Mouse (Mus musculus) spleen, embryonic (tissue): ENCODE measurements around the gene Adprm.

Experiments
- CTCF ChIA-PET: fragments of 350-600 bp; sonication (Branson Sonifier 250); formaldehyde crosslinking; loops from one replicate; lab custom pipeline; 2022; lab: Charles Lee

Gene Adprm

DNA sequence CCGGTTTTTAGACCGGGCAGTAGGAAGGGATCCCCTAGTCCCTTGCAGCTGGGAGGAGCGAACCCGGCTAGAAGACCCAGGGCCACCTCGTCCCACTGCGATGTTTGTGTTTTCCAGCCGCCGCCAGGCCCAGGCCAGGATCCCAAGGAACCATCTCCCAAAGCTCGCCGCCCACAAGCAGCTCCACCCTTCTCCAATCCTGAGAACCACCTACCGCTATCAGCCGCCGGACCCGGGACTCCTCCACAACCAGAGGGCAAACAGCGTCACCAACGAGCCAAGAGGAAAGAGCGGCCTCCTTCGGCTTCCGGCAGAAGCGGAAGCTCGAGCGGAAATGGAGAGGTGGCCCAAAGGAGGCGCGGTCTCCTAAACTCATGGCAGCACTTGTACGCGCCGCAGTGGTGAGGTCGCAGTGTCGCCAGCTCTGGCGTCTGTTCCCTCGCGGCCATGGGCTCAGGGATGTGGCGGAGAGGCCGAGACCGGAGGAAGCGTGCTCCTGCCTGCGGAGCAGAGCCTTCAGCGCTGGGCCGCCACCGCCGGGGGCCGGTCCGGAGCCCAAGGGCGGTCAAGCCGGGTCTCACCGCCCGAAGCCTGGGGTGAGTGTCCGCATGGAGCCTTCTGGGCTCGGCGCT is at the start of gene Adprm, which contains the start of gene Sco1:
Adprm (minus strand) TSS at position 274 of the 632 bp plus-strand sequence.
Sco1 (plus strand) TSS at position 350 of the 632 bp plus-strand sequence.
- CTCF ChIA-PET, result interaction anchor here (1.0 kb wide), 1 partner anchor 28 kb away, joined by 3 read pairs; no protein-coding TSS in a partner anchor

DNA sequence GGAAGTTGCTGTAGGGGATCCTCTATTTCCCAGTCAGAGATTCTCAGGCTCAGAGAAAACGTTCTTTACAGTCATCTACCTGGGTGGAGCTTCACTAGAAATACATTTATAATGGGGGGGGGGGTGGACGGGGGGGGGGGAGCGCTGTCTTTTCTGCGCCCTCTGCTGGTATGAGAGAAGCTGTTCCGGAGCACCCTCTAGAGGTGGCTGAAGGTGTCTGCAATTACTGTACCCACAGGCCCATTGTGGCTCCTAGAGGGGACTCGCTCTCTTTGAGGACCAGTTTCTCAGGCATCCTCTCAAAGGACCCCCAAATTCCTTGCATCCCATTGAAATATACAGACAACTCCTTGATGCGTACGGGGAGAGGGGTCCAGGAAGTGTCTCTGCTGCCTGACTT is 49.3 kb upstream of the Adprm start:
- CTCF ChIA-PET, result interaction anchor here (0.6 to 1.2 kb wide), 3 partner anchors 9 to 84 kb away, joined by 3 to 6 read pairs (median 4); no protein-coding TSS in a partner anchor

DNA sequence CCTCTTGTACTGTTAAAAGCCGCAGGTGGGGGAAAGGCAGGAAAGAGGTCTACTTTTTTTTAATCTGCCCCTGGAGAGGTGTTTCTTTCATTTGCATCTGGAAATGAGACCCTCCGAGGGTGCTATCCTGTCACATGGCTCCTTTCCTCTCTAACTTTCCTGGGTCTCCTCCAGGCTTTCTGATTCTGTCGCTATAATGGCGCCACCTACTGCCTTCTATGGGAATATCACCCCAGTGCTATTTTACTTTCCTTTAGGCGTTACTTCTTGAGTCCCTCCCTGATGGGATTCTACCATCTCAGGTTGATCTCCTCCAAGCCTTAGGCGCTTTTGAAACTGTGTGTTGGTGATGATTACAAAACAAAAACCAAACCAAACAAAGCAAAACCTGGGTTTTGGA is 47.8 kb upstream of the Adprm start:
- CTCF ChIA-PET, result no interaction called here

DNA sequence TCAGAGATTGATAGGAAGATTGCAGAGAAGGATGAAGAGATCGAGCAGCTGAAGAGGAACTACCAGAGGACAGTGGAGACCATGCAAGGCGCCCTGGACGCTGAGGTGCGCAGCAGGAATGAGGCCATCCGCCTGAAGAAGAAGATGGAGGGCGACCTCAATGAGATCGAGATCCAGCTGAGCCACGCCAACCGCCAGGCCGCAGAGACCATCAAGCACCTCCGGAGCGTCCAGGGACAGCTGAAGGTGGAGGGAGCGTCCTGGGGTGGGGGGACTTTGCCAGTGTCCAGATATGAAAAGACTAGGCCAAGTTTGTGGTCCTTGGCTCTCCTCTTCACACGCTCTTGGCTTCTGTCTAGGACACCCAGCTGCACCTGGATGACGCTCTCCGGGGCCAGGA is 46.8 kb upstream of the Adprm start:
- CTCF ChIA-PET, result interaction anchor here (0.7 to 1.0 kb wide), 2 partner anchors 14 to 74 kb away, joined by 3 to 5 read pairs; partner anchors contain the start of gene Tmem220

DNA sequence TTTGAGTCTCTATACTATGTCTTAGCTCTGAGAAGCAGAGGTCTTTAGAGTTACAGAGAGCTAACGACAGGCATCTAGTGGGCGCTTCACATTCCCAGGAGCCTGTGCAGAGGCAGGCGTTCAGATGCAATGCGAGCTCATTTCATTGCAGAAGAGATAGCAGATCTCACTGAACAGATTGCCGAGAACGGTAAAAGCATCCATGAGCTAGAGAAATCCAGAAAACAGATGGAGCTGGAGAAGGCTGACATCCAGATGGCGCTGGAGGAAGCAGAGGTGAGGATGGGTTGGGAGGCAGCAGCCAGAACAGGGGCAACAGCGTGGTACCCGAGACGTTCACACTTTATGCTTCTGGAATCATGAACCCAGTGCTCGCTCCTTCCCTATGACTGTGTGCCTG is 46.0 kb upstream of the Adprm start:
- CTCF ChIA-PET, result interaction anchor here (0.6 to 1.0 kb wide), 3 partner anchors 13 to 73 kb away, joined by 3 to 5 read pairs (median 4); partner anchors contain the start of gene Tmem220

DNA sequence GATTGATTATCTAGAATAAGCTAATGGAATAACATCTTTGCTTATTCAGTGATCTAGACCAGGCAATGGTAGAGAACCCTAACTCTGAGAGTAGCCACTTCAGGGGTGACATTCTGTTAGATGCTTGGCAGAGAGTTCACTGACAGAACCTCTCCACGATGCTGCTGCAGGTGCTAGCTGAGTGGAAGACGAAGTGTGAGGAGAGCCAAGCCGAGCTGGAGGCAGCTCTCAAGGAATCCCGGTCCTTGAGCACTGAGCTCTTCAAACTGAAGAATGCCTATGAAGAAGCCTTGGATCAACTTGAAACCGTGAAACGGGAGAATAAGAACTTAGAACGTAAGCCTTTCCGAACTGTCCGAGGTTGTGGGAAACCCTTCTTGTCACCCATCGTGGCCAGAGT is 45.3 kb upstream of the Adprm start:
- CTCF ChIA-PET, result no interaction called here

DNA sequence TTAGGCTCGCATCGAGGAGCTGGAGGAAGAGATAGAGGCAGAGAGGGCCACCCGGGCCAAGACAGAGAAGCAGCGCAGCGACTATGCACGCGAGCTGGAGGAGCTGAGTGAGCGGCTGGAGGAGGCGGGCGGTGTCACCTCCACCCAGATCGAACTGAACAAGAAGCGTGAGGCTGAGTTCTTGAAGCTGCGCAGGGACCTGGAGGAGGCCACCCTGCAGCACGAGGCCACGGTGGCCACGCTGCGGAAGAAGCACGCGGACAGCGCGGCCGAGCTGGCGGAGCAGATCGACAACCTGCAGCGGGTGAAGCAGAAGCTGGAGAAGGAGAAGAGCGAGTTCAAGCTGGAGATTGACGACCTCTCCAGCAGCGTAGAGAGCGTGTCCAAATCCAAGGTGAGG is 42.1 kb upstream of the Adprm start:
- CTCF ChIA-PET, result no interaction called here

DNA sequence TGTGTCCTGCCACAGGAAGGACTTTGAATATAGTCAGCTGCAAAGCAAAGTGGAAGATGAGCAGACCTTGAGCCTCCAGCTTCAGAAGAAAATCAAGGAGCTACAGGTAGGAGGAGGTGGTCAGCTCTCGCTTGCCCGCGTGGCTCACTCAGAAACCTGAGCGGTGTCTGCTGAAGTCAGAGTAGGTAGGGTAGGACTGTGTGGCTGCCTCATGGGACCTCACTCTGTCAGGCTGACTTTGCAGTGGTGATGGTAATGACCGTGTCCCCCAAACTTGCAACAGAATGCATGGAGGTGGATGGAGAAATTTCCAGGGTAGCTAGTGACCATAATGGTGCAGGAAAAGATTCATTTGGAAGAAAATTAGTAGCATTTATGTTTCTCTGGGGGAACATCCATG is 41.3 kb upstream of the Adprm start:
- CTCF ChIA-PET, result interaction anchor here (0.6 kb wide), 1 partner anchor 64 kb away, joined by 4 read pairs; no protein-coding TSS in a partner anchor

DNA sequence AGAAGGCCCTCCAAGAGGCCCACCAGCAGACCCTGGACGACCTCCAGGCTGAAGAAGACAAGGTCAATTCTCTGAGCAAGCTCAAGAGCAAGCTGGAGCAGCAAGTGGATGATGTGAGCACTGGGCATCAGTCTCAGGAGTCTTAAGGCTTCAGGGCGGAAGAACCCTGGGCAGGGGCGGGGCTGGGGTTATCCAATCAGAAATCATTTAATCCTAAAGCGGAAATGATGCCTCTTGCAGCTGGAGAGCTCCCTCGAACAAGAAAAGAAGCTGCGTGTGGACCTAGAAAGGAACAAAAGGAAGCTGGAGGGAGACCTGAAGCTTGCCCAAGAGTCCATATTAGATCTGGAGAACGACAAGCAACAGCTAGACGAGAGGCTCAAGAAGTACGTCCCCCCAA is 40.8 kb upstream of the Adprm start:
- CTCF ChIA-PET, result interaction anchor here (0.6 kb wide), 1 partner anchor 64 kb away, joined by 4 read pairs; no protein-coding TSS in a partner anchor

DNA sequence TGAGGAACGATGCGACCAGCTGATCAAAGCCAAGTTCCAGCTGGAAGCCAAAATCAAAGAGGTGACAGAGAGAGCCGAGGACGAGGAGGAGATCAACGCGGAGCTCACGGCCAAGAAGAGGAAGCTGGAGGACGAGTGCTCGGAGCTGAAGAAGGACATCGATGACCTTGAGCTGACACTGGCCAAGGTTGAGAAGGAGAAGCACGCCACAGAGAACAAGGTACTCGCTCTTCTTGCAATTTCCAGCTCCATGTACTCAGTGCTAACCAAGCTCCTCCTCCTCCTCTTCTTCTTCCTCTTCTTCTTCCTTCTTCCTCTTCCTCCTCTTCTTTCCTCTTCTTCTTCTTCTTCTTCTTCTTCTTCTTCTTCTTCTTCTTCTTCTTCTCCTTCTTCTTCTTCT is 40.0 kb upstream of the Adprm start:
- CTCF ChIA-PET, result interaction anchor here (0.7 kb wide), 1 partner anchor 1820 kb away, joined by 7 read pairs; no protein-coding TSS in a partner anchor

DNA sequence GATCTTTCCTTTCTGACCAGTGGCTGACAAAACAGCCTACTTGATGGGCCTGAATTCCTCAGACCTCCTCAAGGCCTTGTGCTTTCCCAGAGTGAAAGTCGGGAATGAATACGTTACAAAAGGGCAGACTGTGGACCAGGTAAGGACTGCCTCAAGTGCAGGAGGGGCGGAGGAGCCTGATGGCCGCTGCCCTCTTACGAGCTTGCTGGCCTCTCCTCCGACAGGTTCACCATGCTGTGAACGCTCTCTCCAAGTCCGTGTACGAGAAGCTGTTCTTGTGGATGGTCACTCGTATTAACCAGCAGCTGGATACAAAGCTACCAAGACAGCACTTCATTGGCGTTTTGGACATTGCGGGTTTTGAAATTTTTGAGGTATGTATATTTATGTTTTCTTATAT is 34.8 kb upstream of the Adprm start:
- CTCF ChIA-PET, result interaction anchor here (0.5 kb wide), 1 partner anchor 751 kb away, joined by 5 read pairs; no protein-coding TSS in a partner anchor

DNA sequence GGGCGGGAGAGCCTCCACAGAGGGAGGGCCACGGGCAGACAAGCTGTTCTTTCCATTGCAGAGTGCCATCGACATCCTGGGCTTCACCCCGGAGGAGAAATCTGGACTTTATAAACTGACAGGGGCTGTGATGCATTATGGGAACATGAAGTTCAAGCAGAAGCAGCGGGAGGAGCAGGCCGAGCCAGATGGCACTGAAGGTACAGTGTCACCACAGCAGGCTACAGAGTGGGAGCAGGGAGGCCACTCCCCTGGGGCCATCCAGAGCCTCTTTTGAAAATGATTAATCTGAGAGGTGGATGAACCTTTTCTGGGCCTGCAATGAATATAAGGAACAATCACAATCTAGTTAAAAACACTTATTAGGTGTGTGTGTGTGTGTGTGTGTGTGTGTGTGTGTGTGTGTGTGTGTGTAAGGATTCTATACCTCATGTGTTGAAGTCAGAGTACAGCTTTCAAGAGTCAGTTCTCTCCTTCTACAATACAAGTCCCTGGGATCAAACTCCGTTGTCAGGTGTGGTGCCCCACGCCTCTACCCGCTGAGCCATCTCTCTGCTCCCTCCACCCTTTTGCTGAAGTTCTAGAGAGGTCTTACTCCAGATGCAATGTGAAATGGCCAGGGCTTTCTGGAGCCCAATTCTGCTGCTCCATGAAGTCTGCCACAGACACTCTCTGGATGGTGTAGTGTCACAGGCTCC is 34.2 kb upstream of the Adprm start:
- CTCF ChIA-PET, result interaction anchor here (0.5 to 1.4 kb wide), 2 partner anchors 52 to 752 kb away, joined by 3 to 5 read pairs; no protein-coding TSS in a partner anchor

DNA sequence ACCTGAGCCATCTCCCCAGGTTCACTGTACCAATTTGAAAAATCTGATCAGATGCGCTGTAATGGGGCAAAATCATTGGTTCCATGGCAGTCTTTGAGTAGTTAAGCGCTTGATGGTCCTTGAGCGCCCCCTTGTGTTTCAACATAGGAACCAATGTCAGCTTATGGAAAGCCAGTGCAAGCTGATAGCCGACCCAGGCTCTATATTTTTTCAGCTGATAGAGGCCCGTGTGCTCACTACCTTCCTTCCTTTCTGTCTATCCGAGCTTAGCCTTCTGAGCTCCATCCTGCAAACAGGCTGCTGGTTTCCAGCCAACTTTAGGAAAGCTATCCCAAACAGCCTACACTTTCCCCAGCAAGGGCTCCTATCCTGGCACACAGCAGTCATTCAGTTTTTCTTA is 33.1 kb upstream of the Adprm start:
- CTCF ChIA-PET, result interaction anchor here (1.3 to 1.4 kb wide), 2 partner anchors 13 to 51 kb away, joined by 3 read pairs; no protein-coding TSS in a partner anchor

DNA sequence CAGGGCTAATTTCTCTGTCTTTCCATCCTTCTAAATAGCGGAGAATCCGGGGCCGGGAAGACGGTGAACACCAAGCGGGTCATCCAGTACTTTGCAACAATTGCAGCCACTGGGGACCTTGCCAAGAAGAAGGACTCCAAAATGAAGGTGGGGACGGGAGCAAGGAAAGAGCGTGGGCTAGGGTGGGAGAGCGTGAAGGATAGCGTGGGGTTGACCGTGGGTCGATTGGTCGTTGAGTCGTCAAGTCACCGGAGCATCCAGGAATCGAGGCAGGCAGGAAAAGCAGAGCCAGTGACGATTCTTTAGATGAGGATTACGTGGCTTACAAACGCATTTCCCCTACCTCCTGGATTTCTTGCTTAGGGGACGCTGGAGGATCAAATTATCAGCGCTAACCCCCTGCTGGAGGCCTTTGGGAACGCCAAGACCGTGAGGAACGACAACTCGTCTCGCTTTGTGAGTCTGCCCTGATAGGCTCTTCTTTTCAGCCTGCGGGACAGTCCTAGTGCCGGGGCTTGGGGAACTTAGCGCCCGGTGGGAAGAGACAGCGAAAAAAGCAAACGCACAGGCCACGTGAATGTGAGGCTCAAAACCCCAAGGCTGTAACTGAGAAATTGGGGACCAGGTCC is 31.4 kb upstream of the Adprm start:
- CTCF ChIA-PET, result no interaction called here

DNA sequence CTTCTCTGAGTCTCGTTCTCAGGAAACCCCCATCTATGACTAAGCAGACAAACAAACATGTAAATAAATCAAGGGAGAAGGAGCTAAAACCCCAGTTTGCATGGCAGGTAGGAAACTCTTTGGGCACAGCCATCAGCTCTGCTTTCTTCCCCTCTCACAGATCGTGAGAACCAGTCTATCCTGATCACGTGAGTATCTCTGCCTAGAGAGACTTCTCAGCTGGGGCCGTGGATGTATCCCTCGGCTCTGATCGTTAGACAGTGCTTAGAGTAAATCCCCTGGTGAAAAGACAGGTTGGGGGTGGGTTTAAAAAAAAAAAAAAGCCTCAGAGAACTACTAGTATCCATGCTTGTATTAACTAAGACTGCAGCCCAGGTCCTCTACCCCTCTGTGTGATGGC is 30.8 kb upstream of the Adprm start:
- CTCF ChIA-PET, result no interaction called here

DNA sequence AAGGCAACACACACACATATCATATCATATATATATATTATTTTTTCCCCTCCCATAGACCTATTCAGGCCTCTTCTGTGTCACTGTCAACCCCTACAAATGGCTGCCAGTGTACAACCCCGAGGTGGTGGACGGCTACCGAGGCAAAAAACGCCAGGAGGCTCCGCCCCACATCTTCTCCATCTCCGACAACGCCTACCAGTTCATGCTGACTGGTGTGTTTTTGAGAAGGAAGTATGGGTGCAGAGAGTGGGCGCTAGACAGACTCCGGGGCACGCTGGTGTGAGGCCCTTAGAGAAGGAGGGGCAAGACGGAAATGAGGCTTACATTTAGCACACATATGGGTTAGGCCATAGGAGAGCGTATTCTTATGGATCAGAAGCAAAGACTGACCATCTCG is 30.4 kb upstream of the Adprm start:
- CTCF ChIA-PET, result interaction anchor here (0.5 kb wide), 1 partner anchor 192 kb away, joined by 3 read pairs; no protein-coding TSS in a partner anchor

DNA sequence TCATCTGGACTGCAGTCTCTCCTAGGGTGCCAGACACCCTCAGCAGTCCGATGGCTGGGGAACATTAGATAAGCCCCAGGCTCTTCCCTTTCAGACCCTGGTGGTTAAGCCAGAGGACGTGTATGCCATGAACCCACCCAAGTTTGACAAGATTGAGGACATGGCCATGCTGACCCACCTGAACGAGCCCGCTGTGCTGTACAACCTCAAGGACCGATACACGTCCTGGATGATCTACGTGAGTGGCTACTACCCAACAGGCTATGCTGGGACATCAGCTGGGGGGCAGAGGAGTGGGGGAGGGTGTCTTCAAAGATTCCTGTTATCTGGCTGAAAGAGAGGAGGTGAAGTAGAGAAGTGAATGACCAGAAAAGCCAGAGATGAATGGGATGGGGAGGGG is 29.8 kb upstream of the Adprm start:
- CTCF ChIA-PET, result interaction anchor here (0.5 kb wide), 1 partner anchor 193 kb away, joined by 3 read pairs; no protein-coding TSS in a partner anchor

DNA sequence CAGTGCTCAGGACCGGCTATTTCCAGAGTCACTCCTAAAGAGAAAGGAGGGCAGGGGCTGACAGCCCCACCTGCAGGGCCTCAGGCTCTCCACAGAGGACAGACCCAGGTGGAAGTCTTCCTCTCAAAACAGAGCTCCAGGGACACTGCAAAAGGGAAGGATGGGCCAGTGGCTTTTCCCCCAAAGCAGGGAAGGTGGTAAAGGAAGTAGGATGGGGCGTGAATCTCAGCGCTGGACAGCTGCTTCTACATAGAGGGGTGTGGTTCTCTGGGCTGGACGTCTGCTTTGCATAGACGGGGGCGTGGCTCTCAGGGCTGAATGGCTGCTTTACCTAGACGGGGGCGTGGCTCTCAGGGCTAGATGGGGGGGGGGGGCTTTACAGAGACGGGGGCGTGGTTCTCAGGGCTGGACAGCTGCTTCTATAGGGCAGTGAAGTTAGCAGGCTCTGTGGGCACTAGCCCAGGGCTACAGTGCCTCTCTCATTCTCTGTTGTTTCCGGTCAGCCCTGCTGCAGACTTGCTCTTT is 28.8 kb upstream of the Adprm start:
- CTCF ChIA-PET, result no interaction called here

DNA sequence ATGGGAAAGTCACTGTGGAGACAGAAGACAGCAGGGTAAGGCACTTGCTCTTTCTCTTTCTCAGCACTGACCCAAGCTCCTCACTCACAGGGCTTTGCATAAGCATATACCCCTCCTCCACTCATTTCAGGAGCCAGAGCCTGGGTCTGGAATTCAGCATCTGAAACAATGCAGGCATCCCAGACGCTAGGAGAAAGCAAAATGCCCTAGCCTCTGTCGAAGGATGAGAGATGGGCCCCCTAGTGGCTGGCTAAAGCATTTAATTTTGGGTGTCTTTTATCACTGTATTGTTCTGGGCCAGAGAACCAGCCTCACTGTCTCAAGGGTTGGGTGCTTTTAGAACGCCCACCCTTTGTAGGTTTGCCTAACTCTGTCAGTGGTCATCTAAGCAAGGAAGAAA is 27.8 kb upstream of the Adprm start:
- CTCF ChIA-PET, result no interaction called here

DNA sequence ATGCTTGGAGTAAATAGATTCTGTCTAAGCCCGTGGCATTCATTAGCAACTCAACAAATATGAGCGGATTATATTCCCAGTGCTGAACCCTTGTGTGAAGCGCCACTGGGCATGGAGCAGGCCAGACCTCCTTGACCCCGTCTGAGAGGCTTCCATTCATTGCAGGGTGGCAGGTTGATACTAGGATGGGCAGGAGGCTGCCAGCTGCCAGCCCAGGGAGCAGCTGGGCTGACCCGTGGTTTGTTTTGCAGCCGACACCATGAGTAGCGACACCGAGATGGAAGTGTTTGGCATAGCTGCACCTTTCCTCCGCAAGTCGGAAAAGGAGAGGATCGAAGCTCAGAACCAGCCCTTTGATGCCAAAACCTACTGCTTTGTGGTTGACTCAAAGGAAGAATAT is 27.3 kb upstream of the Adprm start:
- CTCF ChIA-PET, result no interaction called here

DNA sequence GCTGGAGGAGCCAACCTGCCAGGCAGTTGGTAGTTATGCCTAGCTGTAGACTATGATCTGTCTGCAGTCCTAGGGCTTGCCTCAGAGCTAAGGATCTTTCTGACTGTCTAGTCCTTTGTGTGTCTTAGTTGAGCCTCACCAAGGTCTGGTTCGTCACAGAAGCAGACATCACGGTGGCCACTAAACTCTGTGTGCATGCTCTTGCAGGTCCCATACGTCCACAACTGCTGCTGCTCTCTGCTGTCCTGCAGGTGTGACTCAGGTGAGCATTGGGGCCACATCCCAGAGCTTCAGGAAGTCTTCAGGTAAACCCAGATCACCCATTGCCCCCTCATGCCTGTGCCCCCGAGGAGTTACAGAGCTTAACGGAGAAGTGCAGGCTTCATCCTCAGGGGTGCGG is 26.5 kb upstream of the Adprm start:
- CTCF ChIA-PET, result no interaction called here

DNA sequence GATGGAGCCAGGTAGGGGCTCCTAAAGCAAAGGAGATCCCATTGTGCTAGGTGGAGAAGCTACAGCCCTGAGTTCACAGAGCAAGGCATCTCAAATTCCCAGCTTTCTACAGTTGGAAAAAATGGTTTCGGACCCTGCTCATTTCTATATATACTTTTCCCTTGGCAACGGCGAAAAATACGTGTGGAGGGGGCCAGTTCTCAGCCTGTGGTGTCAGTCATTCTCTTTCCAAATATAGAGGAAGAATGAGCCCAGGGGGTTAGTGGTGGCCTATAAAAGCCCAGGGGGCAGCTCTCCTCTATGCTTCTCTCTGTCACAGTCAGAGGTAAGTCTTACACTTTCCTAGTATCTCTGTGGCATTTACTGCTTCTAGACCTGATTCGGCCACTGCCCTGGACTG is 25.6 kb upstream of the Adprm start, which contains the start of gene Myh3:
Myh3 (plus strand) TSS at position 301 of the 400 bp plus-strand sequence.
- CTCF ChIA-PET, result no interaction called here
